Mouse (Mus musculus): ENCODE measurements around the gene Pla2g4b.

Gene Pla2g4b

DNA sequence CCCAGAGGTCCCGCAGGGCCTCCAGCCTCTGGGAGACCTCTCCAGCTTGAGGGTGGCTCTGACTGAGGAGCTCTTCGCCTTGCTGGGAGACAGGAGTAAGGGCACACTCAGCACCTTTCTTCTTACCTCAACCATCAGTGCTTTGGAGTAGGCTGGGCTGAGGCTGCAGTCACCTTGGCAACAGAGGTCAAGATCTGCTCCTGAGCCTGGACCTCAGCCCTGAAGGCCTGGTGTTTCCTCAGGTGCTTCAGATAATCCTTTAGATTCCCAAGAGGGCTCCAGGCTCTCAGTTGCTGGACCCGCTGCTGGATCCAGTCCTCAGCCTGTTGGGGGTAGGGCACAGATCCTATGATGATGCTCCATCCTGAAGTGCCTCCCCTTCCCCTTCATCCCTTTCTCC lies 26.2 kb downstream of the Pla2g4b start:
- in situ Hi-C loops (cut with MboI; ENCODE audit: low sequenced_read_pairs): no loop called here

- in situ Hi-C loops (cut with MboI; ENCODE audit: low sequenced_read_pairs): no loop called here
Measured at GRCm38 (mm10) chr2:120060190-120060589, 27.0 kb downstream of the Pla2g4b start.

GRCm38 (mm10) chr2:120060651-120061050 lies 27.4 kb downstream of the Pla2g4b start:
- in situ Hi-C loops (cut with MboI; ENCODE audit: low sequenced_read_pairs): no loop called here

DNA sequence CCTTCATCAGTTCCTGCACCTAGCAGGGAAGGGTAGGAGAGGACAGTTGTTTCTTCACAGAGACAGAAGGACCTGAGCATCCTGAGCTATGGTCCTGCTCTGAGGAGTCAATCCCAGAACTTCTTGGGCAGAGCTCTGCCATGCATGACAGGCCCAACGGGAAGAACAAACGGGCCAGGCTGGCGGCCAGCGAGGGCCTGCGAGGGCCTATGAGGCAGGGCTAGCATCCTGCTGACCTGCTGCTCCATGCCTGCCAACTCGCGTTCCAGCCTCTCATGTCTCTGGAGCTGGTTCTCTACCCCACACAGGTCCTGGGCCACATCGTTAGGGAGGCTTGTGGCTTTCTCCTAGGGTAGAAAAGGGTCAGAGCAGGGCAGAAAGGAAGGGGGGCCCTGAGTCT lies 29.0 kb downstream of the Pla2g4b start:
- in situ Hi-C loops (cut with MboI; ENCODE audit: low sequenced_read_pairs): no loop called here

- in situ Hi-C loops (cut with MboI; ENCODE audit: low sequenced_read_pairs): no loop called here
Measured at GRCm38 (mm10) chr2:120064639-120065038, 31.4 kb downstream of the Pla2g4b start.

- in situ Hi-C loops (cut with MboI; ENCODE audit: low sequenced_read_pairs): no loop called here
Measured at GRCm38 (mm10) chr2:120065243-120065642, 32.0 kb downstream of the Pla2g4b start.

GRCm38 (mm10) chr2:120066224-120066623 lies 33.0 kb downstream of the Pla2g4b start:
- in situ Hi-C loops (cut with MboI; ENCODE audit: low sequenced_read_pairs): no loop called here

- in situ Hi-C loops (cut with MboI; ENCODE audit: low sequenced_read_pairs): no loop called here
Measured at GRCm38 (mm10) chr2:120068555-120069465, 35.6 kb downstream of the Pla2g4b start.

DNA sequence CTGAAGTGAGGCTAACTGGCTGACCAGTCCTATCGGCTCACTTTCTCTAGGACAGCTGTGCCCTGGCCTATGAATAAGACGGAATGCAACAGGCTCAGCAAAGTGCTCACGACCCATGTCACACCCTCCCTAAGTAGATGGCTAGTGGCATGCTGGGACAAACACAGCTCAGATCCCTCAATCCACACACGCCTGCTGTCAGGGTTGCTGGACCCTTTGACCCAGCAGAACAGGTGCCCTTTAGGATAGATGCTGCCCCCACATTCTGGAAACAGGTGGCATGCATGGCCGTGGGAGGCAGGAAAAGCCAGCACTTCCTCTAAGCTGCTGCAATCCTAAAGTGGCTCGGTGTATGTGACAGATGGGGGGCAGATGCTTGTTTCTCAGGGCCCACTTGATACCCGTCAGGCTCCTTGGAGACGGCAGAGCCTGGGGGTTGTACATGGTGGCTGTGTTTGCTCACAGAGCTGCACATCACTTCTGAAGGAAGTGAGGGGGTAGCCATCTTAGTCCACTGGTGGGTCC lies 36.3 kb downstream of the Pla2g4b start:
- in situ Hi-C loops (cut with MboI; ENCODE audit: low sequenced_read_pairs): no loop called here

DNA sequence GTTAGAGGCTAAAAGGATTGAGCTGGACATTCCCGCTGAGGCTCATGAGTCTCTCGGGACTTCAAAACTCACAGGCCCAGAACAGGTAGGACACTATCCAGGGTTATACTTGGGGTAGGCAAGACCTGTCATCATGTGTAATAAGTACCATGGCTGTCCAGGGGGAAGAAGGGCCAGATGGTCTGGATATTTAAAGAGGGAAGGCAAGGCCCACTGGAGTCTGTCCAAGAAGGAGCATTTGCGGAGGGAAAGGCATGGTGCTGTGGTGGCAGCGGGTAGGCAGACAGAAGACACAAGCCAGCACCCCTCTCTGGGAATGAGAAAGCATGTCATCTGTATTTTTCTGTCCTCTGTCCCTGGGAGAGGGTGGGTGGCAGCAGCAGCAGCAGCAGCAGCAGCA lies 40.9 kb downstream of the Pla2g4b start:
- in situ Hi-C loops (cut with MboI; ENCODE audit: low sequenced_read_pairs): no loop called here

GRCm38 (mm10) chr2:120076076-120076705 lies 43.0 kb downstream of the Pla2g4b start:
- in situ Hi-C loops (cut with MboI; ENCODE audit: low sequenced_read_pairs): no loop called here

GRCm38 (mm10) chr2:120082416-120082815 lies 49.2 kb downstream of the Pla2g4b start:
- in situ Hi-C loops (cut with MboI; ENCODE audit: low sequenced_read_pairs): loop anchor here (10.0 kb wide), 1 partner anchor 202 kb away; the partner anchor contains the start of gene Pla2g4d

GRCm38 (mm10) chr2:120084593-120085361 lies 51.6 kb downstream of the Pla2g4b start:
- in situ Hi-C loops (cut with MboI; ENCODE audit: low sequenced_read_pairs): loop anchor here (10.0 kb wide), 1 partner anchor 200 kb away; the partner anchor contains the start of gene Pla2g4d

DNA sequence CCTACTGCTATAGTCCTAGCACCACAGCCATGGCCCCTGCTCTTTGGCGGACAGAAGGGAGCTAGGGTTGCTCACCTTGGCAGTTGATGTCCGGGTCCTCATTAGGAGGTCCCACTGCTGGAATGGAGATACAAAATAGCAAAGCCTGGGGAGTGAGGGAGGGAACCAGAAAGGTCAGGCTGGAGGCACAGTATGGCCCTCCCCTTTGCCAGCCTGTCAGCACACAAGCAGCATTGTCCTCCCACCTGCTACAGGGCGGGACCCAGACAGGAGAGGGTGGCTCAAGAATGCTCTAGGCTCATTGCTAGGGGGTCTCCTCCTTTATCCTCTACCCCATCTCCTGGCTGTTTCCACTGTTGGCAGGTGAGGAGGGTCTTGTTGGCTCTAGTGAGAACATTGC lies 52.8 kb downstream of the Pla2g4b start:
- in situ Hi-C loops (cut with MboI; ENCODE audit: low sequenced_read_pairs): loop anchor here (10.0 kb wide), 1 partner anchor 199 kb away; the partner anchor contains the start of gene Pla2g4d

DNA sequence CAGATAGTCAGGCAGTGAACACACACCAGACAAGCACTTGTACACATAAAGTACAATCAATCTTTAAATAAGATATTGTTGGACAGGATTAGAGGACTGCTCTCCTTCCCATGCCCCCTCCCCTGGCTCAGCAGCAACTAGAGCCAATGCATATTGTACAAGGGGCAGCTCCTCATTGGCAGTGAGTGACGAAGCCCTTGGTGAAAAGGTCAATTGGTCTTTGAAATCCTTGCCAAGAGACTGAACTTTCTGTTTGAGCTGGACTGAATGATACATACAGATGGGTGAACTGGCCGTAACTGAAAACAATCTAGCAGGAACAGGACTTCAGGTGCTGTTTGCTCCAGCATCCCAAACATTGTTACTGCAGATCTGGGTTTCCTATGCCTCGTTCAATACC lies 54.2 kb downstream of the Pla2g4b start:
- in situ Hi-C loops (cut with MboI; ENCODE audit: low sequenced_read_pairs): loop anchor here (10.0 kb wide), 1 partner anchor 197 kb away; the partner anchor contains the start of gene Pla2g4d

- in situ Hi-C loops (cut with MboI; ENCODE audit: low sequenced_read_pairs): loop anchor here (10.0 kb wide), 1 partner anchor 197 kb away; the partner anchor contains the start of gene Pla2g4d
Measured at GRCm38 (mm10) chr2:120087897-120088296, 54.7 kb downstream of the Pla2g4b start.

GRCm38 (mm10) chr2:120090979-120091378 lies 57.8 kb downstream of the Pla2g4b start:
- in situ Hi-C loops (cut with MboI; ENCODE audit: low sequenced_read_pairs): no loop called here
